Mouse (Mus musculus) embryonic stem cell, embryonic (primary cell): ENCODE data around the gene Cntn4.

Experiments
- CTCF ChIA-PET, 4 experiments: fragments of 300-600 bp in 2 of 4; fragments of 350-600 bp in 2 of 4; sonication (Branson Sonifier 250); formaldehyde crosslinking; loops; one replicate each; lab custom pipeline; 2022; ENCODE audit warnings: inconsistent platforms in 2 of 4; lab: Charles Lee
- POLR2A ChIA-PET, 4 experiments: fragments of 300-600 bp in 2 of 4; fragments of 350-600 bp in 2 of 4; sonication (Branson Sonifier 250); formaldehyde crosslinking; loops; one replicate each; lab custom pipeline; 2022; ENCODE audit warnings: antibody characterized with exemption in 4 of 4, inconsistent platforms in 1 of 4; lab: Charles Lee

Gene Cntn4

GRCm38 (mm10) chr6:106561649-106562048 lies 884.2 kb downstream of the Cntn4 start:
- ChIA-PET POLR2A (no interaction called here), CTCF (interaction anchor here in 1 of 4 experiments (1.0 kb wide), 1 partner anchor 84 kb away, joined by 4 read pairs; no protein-coding TSS in a partner anchor)

GRCm38 (mm10) chr6:106565316-106565715 lies 887.9 kb downstream of the Cntn4 start:
- ChIA-PET CTCF (no interaction called here), POLR2A (interaction anchor here in 1 of 4 experiments (1.2 kb wide), 1 partner anchor 17 kb away, joined by 3 read pairs; no protein-coding TSS in a partner anchor)

GRCm38 (mm10) chr6:106565769-106566459 lies 888.5 kb downstream of the Cntn4 start:
- ChIA-PET CTCF (no interaction called here), POLR2A (interaction anchor here in 1 of 4 experiments (1.2 kb wide), 1 partner anchor 16 kb away, joined by 3 read pairs; no protein-coding TSS in a partner anchor)

GRCm38 (mm10) chr6:106566929-106567621 lies 889.6 kb downstream of the Cntn4 start:
- CTCF ChIA-PET, result no interaction called here
- POLR2A ChIA-PET, result no interaction called here

GRCm38 (mm10) chr6:106580124-106580523 lies 902.7 kb downstream of the Cntn4 start:
- POLR2A ChIA-PET, result interaction anchor here in 1 of 4 experiments (0.7 kb wide), 1 partner anchor 11 kb away, joined by 3 read pairs; no protein-coding TSS in a partner anchor

GRCm38 (mm10) chr6:106593756-106594155 lies 916.3 kb downstream of the Cntn4 start:
- ChIA-PET CTCF (no interaction called here), POLR2A (interaction anchor here in 1 of 4 experiments (0.6 to 1.2 kb wide), 7 partner anchors 12 to 740 kb away, joined by 3 read pairs; no protein-coding TSS in a partner anchor)

More at GRCm38 (mm10) chr6:106580124-106580523, 902.7 kb downstream of the Cntn4 start:
- CTCF ChIA-PET, result interaction anchor here in 1 of 4 experiments (0.6 kb wide), 1 partner anchor 46 kb away, joined by 3 read pairs; no protein-coding TSS in a partner anchor

GRCm38 (mm10) chr6:106617081-106617480 lies 939.6 kb downstream of the Cntn4 start:
- POLR2A ChIA-PET, result no interaction called here
- CTCF ChIA-PET, result interaction anchor here in 1 of 4 experiments (0.6 kb wide), 1 partner anchor 75 kb away, joined by 9 read pairs; no protein-coding TSS in a partner anchor

- POLR2A ChIA-PET, result no interaction called here
- CTCF ChIA-PET, result no interaction called here
Measured at GRCm38 (mm10) chr6:106621188-106621749, 943.8 kb downstream of the Cntn4 start.

GRCm38 (mm10) chr6:106643026-106643425 lies 965.6 kb downstream of the Cntn4 start:
- POLR2A ChIA-PET, result no interaction called here

GRCm38 (mm10) chr6:106645496-106646211 lies 968.2 kb downstream of the Cntn4 start:
- CTCF ChIA-PET, result interaction anchor here in 3 of 4 experiments (0.5 to 1.6 kb wide), 11 partner anchors 17 to 864 kb away, joined by 3 to 6 read pairs (median 3); no protein-coding TSS in a partner anchor

More at GRCm38 (mm10) chr6:106643026-106643425, 965.6 kb downstream of the Cntn4 start:
- CTCF ChIA-PET, result no interaction called here

GRCm38 (mm10) chr6:106646945-106647344 lies 969.5 kb downstream of the Cntn4 start:
- ChIA-PET POLR2A (interaction anchor here in 2 of 4 experiments (0.6 to 1.8 kb wide), 5 partner anchors 12 to 221 kb away, joined by 3 to 8 read pairs (median 3); no protein-coding TSS in a partner anchor), CTCF (interaction anchor here in 3 of 4 experiments (0.5 to 1.6 kb wide), 6 partner anchors 17 to 942 kb away, joined by 3 to 6 read pairs (median 4); no protein-coding TSS in a partner anchor)

More at GRCm38 (mm10) chr6:106645496-106646211, 968.2 kb downstream of the Cntn4 start:
- POLR2A ChIA-PET, result interaction anchor here in 1 of 4 experiments (1.3 kb wide), 1 partner anchor 39 kb away, joined by 4 read pairs; no protein-coding TSS in a partner anchor

GRCm38 (mm10) chr6:106663780-106664651 lies 986.6 kb downstream of the Cntn4 start:
- POLR2A ChIA-PET, result interaction anchor here in 1 of 4 experiments (0.6 kb wide), 1 partner anchor 17 kb away, joined by 8 read pairs; no protein-coding TSS in a partner anchor

GRCm38 (mm10) chr6:106675581-106675980 lies 998.1 kb downstream of the Cntn4 start:
- ChIA-PET CTCF (no interaction called here), POLR2A (no interaction called here)

More at GRCm38 (mm10) chr6:106663780-106664651, 986.6 kb downstream of the Cntn4 start:
- CTCF ChIA-PET, result interaction anchor here in 1 of 4 experiments (0.8 to 1.4 kb wide), 2 partner anchors 18 to 95 kb away, joined by 4 read pairs; no protein-coding TSS in a partner anchor

GRCm38 (mm10) chr6:106701931-106702330 lies 1024.5 kb downstream of the Cntn4 start:
- ChIA-PET CTCF (no interaction called here), POLR2A (no interaction called here)

GRCm38 (mm10) chr6:106705506-106706035 lies 1028.1 kb downstream of the Cntn4 start:
- POLR2A ChIA-PET, result no interaction called here
- CTCF ChIA-PET, result no interaction called here

- POLR2A ChIA-PET, result no interaction called here
Measured at GRCm38 (mm10) chr6:106725642-106726041, 1048.2 kb downstream of the Cntn4 start.

GRCm38 (mm10) chr6:106726078-106726477 lies 1048.6 kb downstream of the Cntn4 start:
- POLR2A ChIA-PET, result no interaction called here
- CTCF ChIA-PET, result no interaction called here

More at GRCm38 (mm10) chr6:106725642-106726041, 1048.2 kb downstream of the Cntn4 start:
- CTCF ChIA-PET, result no interaction called here
